ENCODE assay signal across 14 mouse cellular contexts in the genomic region with DNA sequence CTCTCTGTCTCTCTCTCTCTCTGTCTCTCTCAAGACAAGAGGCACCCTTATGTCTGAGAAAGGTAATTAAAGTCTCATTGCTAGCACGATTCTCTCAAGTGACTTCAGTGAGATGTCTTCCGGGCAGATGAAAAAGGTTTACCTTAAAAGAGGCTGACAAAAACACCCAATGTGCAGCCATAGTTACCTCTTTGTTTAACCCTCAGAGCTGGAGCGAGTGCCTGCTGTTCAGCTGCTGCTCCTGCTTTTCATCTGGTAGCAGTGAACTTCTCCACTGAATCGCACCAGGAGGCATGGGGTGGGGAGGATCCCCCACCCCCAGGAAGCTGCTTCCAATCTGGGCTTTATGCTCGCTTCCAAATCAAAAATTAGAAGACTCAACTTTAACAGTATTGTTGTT.
A peak's percentile ranks its signal among the peaks of the same experiment; 100 is the strongest.
DNase-seq lines count a peak whose midpoint lies in the region; ATAC-seq and TF ChIP-seq lines count a peak whose summit lies in the region.
"Had no signal": no experiment of that assay in that cellular context is flagged by ENCODE, and none has a peak within 500 bp of the region (broad histone marks: within the 10 kb centered on the region; RNA-seq: fewer than 3 reads in every experiment).

No protein-coding gene starts in this region.

- H3K4me3 ChIP-seq in midbrain, embryonic 10.5 days: no peak overlapping the region
- H3K4me3 ChIP-seq in midbrain, postnatal 0 days (ENCODE audit: low read depth, low read length): no peak overlapping the region
- H3K4me3 ChIP-seq in forebrain, postnatal 0 days (ENCODE audit: low read depth, low read length): no peak overlapping the region
- H3K4me3 ChIP-seq in midbrain, embryonic 12.5 days: no peak overlapping the region
- H3K4me3 ChIP-seq: kidney, embryonic 15.5 days; liver, embryonic 12.5 days; myocyte had no signal

- no peaks in the 10 kb centered on the region for H3K9me3 ChIP-seq in midbrain, embryonic 10.5 days (replicated peaks)
- no peaks in the 10 kb centered on the region for H3K9me3 ChIP-seq in midbrain, postnatal 0 days (ENCODE audit: low read length)
- H3K9me3 ChIP-seq in forebrain, postnatal 0 days (ENCODE audit: low read length): no peaks in the 10 kb centered on the region
- H3K9me3 ChIP-seq in midbrain, embryonic 12.5 days: no peaks in the 10 kb centered on the region
- H3K9me3 ChIP-seq: kidney, embryonic 15.5 days; liver, embryonic 12.5 days had no signal

- H3K4me1 ChIP-seq in midbrain, embryonic 10.5 days: peaks cover 6% of the 10 kb centered on the region
- H3K4me1 ChIP-seq in midbrain, postnatal 0 days (ENCODE audit: insufficient read depth, low read length): peaks cover 7% of the 10 kb centered on the region; the same call in 1 of the 2 replicates
- H3K4me1 ChIP-seq in forebrain, postnatal 0 days (ENCODE audit: insufficient read depth): no peaks in the 10 kb centered on the region
- H3K4me1 ChIP-seq in midbrain, embryonic 12.5 days: peaks cover 15% of the 10 kb centered on the region
- H3K4me1 ChIP-seq: liver, embryonic 12.5 days had no signal

- WGBS in midbrain, embryonic 10.5 days: 41% methylated on average over 5 of the region's 5 CpGs
- 15% methylated on average over 5 of the region's 5 CpGs for WGBS in midbrain, postnatal 0 days
- WGBS in forebrain, postnatal 0 days: 6% methylated on average over 5 of the region's 5 CpGs
- WGBS in midbrain, embryonic 12.5 days: 29% methylated on average over 5 of the region's 5 CpGs

- ATAC-seq in midbrain, postnatal 0 days (ENCODE audit: low FRiP score): no peak
- ATAC-seq in forebrain, postnatal 0 days: peak; percentile 36; the same call in 1 of the 2 replicates
- no peak for ATAC-seq in midbrain, embryonic 12.5 days (ENCODE audit: low FRiP score, low read depth)
- ATAC-seq: liver, embryonic 12.5 days had no signal

- H3K36me3 ChIP-seq in midbrain, embryonic 10.5 days: no peaks in the 10 kb centered on the region
- no peaks in the 10 kb centered on the region for H3K36me3 ChIP-seq in midbrain, postnatal 0 days (ENCODE audit: insufficient read depth, low read length)
- H3K36me3 ChIP-seq in forebrain, postnatal 0 days (ENCODE audit: insufficient read depth): no peaks in the 10 kb centered on the region
- no peaks in the 10 kb centered on the region for H3K36me3 ChIP-seq in midbrain, embryonic 12.5 days
- H3K36me3 ChIP-seq: kidney, embryonic 15.5 days; liver, embryonic 12.5 days had no signal

- peak overlapping the region; percentile 33; the same call in 1 of the 2 replicates for H3K27ac ChIP-seq in midbrain, embryonic 10.5 days (replicated peaks)
- H3K27ac ChIP-seq in midbrain, postnatal 0 days (ENCODE audit: low read depth, low read length): no peak overlapping the region
- H3K27ac ChIP-seq in forebrain, postnatal 0 days (ENCODE audit: low read depth, low read length): no peak overlapping the region
- peak overlapping the region; percentile 46; the same call in 1 of the 2 replicates for H3K27ac ChIP-seq in midbrain, embryonic 12.5 days (replicated peaks)
- H3K27ac ChIP-seq: kidney, embryonic 15.5 days; liver, embryonic 12.5 days had no signal

- no peak for TF ChIP-seq CTCF in midbrain, postnatal 0 days (IDR thresholded peaks at IDR 0.05)
- no peak for TF ChIP-seq CTCF in forebrain, postnatal 0 days (IDR thresholded peaks at IDR 0.05; ENCODE audit: low read depth)

- DNase-seq in midbrain, embryonic 10.5 days (ENCODE audit: low spot score): no peak
- DNase-seq in midbrain, postnatal 0 days (ENCODE audit: low spot score): no peak
- DNase-seq in forebrain, postnatal 0 days: peak; percentile 30
- no peak for DNase-seq in kidney, postnatal 25 days
- DNase-seq in ovary, postnatal 14 days (ENCODE audit: low spot score): no peak
- no peak for DNase-seq in cerebellum, postnatal 36 days
- DNase-seq: adrenal gland, adult 2 months; gastrocnemius, postnatal 36 days; lung, postnatal 4 days; thymus, postnatal 14 days had no signal

- H3K4me2 ChIP-seq in midbrain, postnatal 0 days (ENCODE audit: low read depth, low read length, poor library complexity, severe bottlenecking): no peak overlapping the region
- no peak overlapping the region; the same call in 1 of the 2 replicates for H3K4me2 ChIP-seq in forebrain, postnatal 0 days (ENCODE audit: low read depth)
- H3K4me2 ChIP-seq in midbrain, embryonic 12.5 days (replicated peaks): no peak overlapping the region
- H3K4me2 ChIP-seq: kidney, embryonic 15.5 days; liver, embryonic 12.5 days had no signal

- no peak overlapping the region for H3K9ac ChIP-seq in midbrain, postnatal 0 days (replicated peaks; ENCODE audit: low read length, poor library complexity, severe bottlenecking)
- no peak overlapping the region for H3K9ac ChIP-seq in forebrain, postnatal 0 days
- no peak overlapping the region for H3K9ac ChIP-seq in midbrain, embryonic 12.5 days (replicated peaks)
- H3K9ac ChIP-seq: kidney, embryonic 15.5 days; liver, embryonic 12.5 days had no signal

- H3K27me3 ChIP-seq in midbrain, embryonic 10.5 days (ENCODE audit: low read depth, poor library complexity, severe bottlenecking): no peaks in the 10 kb centered on the region
- H3K27me3 ChIP-seq in midbrain, postnatal 0 days (ENCODE audit: insufficient read depth, low read length): no peaks in the 10 kb centered on the region
- H3K27me3 ChIP-seq in forebrain, postnatal 0 days (ENCODE audit: insufficient read depth, low read length): no peaks in the 10 kb centered on the region
- no peaks in the 10 kb centered on the region for H3K27me3 ChIP-seq in midbrain, embryonic 12.5 days
- H3K27me3 ChIP-seq: kidney, embryonic 15.5 days; liver, embryonic 12.5 days had no signal

Comparison
In these comparisons a context has a peak if more than half of its experiments do, and no peak if none do; other contexts are left out.
1. H3K27ac ChIP-seq: peak in midbrain, embryonic 10.5 days (single experiment) and midbrain, embryonic 12.5 days (single experiment); none in midbrain, postnatal 0 days (single experiment) and forebrain, postnatal 0 days (single experiment).